Comparison of ENCODE assay signal across 8 mouse cellular contexts in the genomic region with DNA sequence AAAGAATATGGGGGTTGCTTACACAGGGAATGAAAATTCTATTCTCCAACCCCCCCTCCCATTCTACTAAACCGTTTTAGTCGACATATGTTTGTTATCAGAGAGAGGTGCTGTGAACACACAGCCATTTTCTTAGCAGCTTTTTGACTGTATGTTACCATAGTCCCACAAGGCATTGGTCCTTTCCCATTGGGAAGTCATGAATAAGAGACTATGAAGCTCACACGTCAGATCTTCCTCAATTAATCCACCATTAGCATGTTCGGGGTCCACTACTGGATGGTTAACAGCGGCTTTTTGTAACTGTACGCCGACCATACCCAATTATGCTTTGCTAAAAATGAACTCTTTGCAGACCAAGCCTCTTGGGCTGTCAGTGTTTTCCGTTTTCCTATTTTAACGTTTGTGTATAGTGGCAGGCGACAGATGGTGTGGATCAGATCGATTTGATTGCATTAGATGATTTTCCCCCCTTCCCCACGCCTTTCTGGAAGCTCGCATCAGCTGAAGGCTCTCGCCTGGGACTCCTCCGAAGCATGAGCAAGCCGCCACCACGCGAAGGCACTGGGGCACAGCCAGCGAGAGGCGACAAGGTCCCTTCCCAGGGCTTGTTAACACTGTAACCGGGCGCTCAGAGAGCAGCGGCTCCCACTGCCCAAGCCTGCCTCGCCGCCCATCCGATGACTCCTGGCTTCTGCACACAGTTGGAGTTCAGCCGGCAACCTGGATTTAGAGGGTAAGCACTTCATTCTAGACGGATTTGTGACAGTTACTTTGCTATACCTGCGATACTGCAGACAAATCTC.
DNase-seq lines count a peak whose midpoint lies in the region; ATAC-seq and TF ChIP-seq lines count a peak whose summit lies in the region.

No protein-coding gene starts in this region.

- H3K27ac ChIP-seq in embryonic facial prominence, embryonic 12.5 days, result no peak overlapping the region
- no peak overlapping the region for H3K27ac ChIP-seq in intestine, postnatal 0 days (ENCODE audit: low read depth, low read length)
- H3K27ac ChIP-seq in midbrain, embryonic 14.5 days (replicated peaks; ENCODE audit: low read depth, low read length), result peak overlapping the region; percentile 93

- TF ChIP-seq CTCF in intestine, postnatal 0 days (IDR thresholded peaks at IDR 0.05; ENCODE audit: low read depth), result no peak

- H3K36me3 ChIP-seq in embryonic facial prominence, embryonic 12.5 days, result no peaks in the 10 kb centered on the region
- H3K36me3 ChIP-seq in intestine, postnatal 0 days (ENCODE audit: control insufficient read depth, insufficient read depth), result no peaks in the 10 kb centered on the region
- no peaks in the 10 kb centered on the region for H3K36me3 ChIP-seq in midbrain, embryonic 14.5 days (ENCODE audit: control insufficient read depth, insufficient read depth, low read length)

- peak overlapping the region; percentile 53 for H3K4me2 ChIP-seq in embryonic facial prominence, embryonic 12.5 days (replicated peaks)
- peak overlapping the region; percentile 59 for H3K4me2 ChIP-seq in intestine, postnatal 0 days (replicated peaks; ENCODE audit: low read depth)
- peak overlapping the region; percentile 93 for H3K4me2 ChIP-seq in midbrain, embryonic 14.5 days (ENCODE audit: low read length)

- peak overlapping the region; percentile 34 for H3K4me3 ChIP-seq in embryonic facial prominence, embryonic 12.5 days
- peak overlapping the region; percentile 26 for H3K4me3 ChIP-seq in intestine, postnatal 0 days (ENCODE audit: low read depth, low read length)
- H3K4me3 ChIP-seq in midbrain, embryonic 14.5 days (replicated peaks; ENCODE audit: low read depth, low read length), result peak overlapping the region; percentile 56

- no peak for ATAC-seq in embryonic facial prominence, embryonic 12.5 days (ENCODE audit: insufficient number of reproducible peaks, insufficient read depth, low FRiP score, low TSS enrichment)
- no peak for ATAC-seq in intestine, postnatal 0 days
- peak; percentile 41; the same call in 1 of the 2 replicates for ATAC-seq in midbrain, embryonic 14.5 days (ENCODE audit: low FRiP score, low TSS enrichment)

- H3K27me3 ChIP-seq in embryonic facial prominence, embryonic 12.5 days, result peaks cover 49% of the 10 kb centered on the region
- peaks cover 46% of the 10 kb centered on the region for H3K27me3 ChIP-seq in intestine, postnatal 0 days (replicated peaks; ENCODE audit: control insufficient read depth, insufficient read depth, low read length)
- H3K27me3 ChIP-seq in midbrain, embryonic 14.5 days (ENCODE audit: control insufficient read depth, insufficient read depth, low read length), result no peaks in the 10 kb centered on the region

- 6% methylated on average over 29 of the region's 29 CpGs for WGBS in embryonic facial prominence, embryonic 12.5 days
- WGBS in intestine, postnatal 0 days, result 10% methylated on average over 29 of the region's 29 CpGs
- WGBS in midbrain, embryonic 14.5 days, result 4% methylated on average over 29 of the region's 29 CpGs

- H3K9me3 ChIP-seq in embryonic facial prominence, embryonic 12.5 days, result no peaks in the 10 kb centered on the region
- H3K9me3 ChIP-seq in intestine, postnatal 0 days (ENCODE audit: control insufficient read depth), result no peaks in the 10 kb centered on the region
- no peaks in the 10 kb centered on the region for H3K9me3 ChIP-seq in midbrain, embryonic 14.5 days (ENCODE audit: control insufficient read depth, low read length)

- peaks cover 28% of the 10 kb centered on the region; the same call in 1 of the 2 replicates for H3K4me1 ChIP-seq in embryonic facial prominence, embryonic 12.5 days
- peaks cover 4% of the 10 kb centered on the region; the same call in 1 of the 2 replicates for H3K4me1 ChIP-seq in intestine, postnatal 0 days (replicated peaks; ENCODE audit: control insufficient read depth, insufficient read depth, low read length)
- H3K4me1 ChIP-seq in midbrain, embryonic 14.5 days (ENCODE audit: control insufficient read depth, insufficient read depth, low read length), result peaks cover 15% of the 10 kb centered on the region

- 0 out of 2 replicates have a peak overlapping the region, but pooled peaks have one; percentile 33 for H3K9ac ChIP-seq in embryonic facial prominence, embryonic 12.5 days
- H3K9ac ChIP-seq in intestine, postnatal 0 days (ENCODE audit: low read depth, low read length), result no peak overlapping the region
- H3K9ac ChIP-seq in midbrain, embryonic 14.5 days (replicated peaks; ENCODE audit: low read length), result peak overlapping the region; percentile 69

- peak; percentile 33 for DNase-seq in cerebellum, adult 11-12 months
- DNase-seq in cerebellum, adult 11 months, result no peak
- DNase-seq in ES-CJ7 (ENCODE audit: low read depth, low spot score), result peak; percentile 11
- DNase-seq in midbrain, embryonic 14.5 days, result peak; percentile 85
- no peak for DNase-seq in thymus, postnatal 14 days
- no peak for DNase-seq in T-cell, adult 2 months (ENCODE audit: low spot score)

Comparison
In these comparisons a context has a peak if more than half of its experiments do, and no peak if none do; other contexts are left out.
1. DNase-seq: peak in cerebellum, adult 11-12 months (single experiment), ES-CJ7 (single experiment) and midbrain, embryonic 14.5 days (single experiment); none in cerebellum, adult 11 months (single experiment), thymus, postnatal 14 days (single experiment) and T-cell, adult 2 months (single experiment).
2. Peak in every context shown above with its lines, with median percentiles within 50 percentile points of each other: H3K4me2 ChIP-seq and H3K4me3 ChIP-seq.